Mouse (Mus musculus): ENCODE results near the gene Nelfb. TPM values are rescaled to one million over a fixed set of nuclear protein-coding genes. Genes with fewer than 3 reads are reported as not detected.

The Nelfb gene
- polyA plus RNA-seq (2012; rRNA removed) = 69.1 and 73.7 TPM in 2 replicates

GRCm38 (mm10) chr2:25211121-25211670 is at the start of gene Nelfb:
Gene Nelfb (minus strand): TSS chr2:25211489.

GRCm38 (mm10) chr2:25255284-25255779 is 44.0 kb upstream of the Nelfb start, which contains the start of gene Tmem203:
Gene Tmem203 (plus strand): TSS chr2:25255439.

DNA sequence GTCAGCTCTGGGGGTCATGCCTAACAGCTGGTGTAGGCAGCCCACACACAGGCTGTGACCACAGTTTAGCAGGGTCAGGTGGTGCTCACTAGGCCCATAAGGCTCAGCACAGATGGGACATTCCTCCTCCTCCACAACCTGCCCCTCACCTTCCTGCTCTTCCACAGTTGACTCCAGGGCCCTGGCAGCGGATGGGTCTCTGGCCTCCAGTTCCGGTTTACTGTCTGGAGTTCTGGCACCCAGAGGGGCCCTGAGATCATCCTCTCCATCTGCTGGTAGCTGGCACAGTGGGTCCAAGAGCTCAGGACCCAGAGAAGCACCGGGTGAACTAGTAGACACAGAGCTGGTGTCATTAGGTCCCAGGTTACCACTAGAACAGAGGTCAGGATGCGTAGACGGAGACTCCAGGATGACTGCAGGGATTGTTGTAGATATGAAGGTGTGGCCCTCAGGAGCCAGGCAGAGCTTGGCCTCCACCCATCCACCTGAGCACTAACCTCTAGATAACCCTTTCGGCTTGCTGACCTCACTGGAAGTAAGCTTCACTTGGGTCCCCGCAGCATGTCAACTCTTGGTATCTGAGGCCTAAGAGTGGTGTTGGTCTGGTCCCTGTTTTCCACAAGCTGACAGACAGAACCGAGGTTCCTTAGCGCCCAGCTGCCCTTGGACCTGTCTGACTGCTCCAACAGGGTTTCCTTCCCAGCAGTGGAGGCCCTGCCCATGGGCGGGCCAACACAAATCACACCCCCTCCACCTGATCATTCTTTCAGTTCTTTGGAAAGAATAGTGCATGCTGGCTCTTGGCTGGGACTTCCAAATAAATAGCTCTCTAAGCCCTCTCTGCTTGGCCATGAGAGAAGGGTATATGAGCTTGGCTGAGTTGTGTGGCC is 35.1 kb upstream of the Nelfb start, which contains the start of gene AL732309.1:
Gene AL732309.1 (minus strand): TSS at position 681 of the 890 bp plus-strand sequence.

DNA sequence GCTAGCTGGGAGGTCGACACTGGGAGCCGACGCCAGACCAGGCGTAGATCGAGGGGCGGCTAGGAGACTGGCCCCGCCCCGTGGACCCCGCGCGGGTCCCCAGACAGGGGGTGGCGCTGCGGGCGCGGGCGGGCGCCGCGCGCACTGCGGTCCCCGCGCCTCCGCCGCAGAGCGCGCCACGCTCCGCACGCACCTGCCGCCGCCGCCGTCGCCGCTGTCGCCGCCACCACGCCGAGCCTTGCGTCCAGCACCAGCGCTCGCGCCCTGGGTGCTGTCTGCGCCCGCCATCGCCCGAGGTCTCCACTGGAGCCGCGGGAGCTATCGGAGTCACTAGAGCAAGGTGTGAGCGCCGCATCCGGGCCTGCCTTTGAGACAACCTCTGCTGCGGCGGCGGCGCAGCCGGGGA is 30.8 kb upstream of the Nelfb start, which contains the start of the genes Rnf208 and Cysrt1:
Gene Rnf208 (plus strand): TSS at position 155 of the 406 bp plus-strand sequence.
Gene Cysrt1 (minus strand): TSS at position 352 of the 406 bp plus-strand sequence.

GRCm38 (mm10) chr2:25236614-25237013 is 25.3 kb upstream of the Nelfb start, which contains the start of gene Rnf224:
Gene Rnf224 (minus strand): TSS chr2:25236787.

DNA sequence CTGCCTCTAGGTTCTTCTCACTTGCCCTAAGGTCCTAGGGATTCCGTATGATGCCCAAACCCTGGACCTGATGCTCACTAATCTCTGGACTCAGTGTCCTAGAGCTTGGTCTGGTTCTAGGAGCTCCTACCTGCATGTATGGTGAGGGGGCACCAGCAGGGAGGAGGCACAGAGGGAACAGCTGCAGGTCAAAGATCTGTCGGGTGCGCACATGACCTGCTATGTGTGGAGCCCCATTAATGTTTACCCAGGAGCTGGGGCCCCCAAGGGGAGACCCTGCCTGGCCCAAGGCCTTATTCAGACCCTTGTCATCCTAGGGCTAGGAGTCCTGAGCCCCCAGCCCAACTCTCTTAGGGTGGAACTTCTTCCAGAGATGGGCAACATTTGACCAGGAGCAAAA is 22.8 kb upstream of the Nelfb start, which contains the start of gene Slc34a3:
Gene Slc34a3 (minus strand): TSS at position 315 of the 400 bp plus-strand sequence.

DNA sequence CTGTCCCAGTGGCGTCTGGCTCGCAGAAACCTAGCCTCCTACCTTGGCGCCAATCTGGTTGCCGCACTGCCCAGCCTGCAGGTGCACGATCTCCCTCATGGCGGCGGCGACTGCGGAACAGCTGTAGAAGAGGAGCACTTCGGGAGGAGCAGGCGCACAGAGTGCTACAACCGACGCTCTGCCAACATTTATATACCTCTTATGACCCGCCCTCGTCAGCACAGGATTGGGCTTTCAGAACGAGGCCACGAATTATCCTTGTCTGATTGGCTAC is 13.1 kb upstream of the Nelfb start, which contains the start of gene Tubb4b:
Gene Tubb4b (minus strand): TSS at position 211 of the 274 bp plus-strand sequence.

GRCm38 (mm10) chr2:25218445-25218844 is 7.2 kb upstream of the Nelfb start, which contains the start of gene Fam166a:
Gene Fam166a (plus strand): TSS chr2:25218745.

DNA sequence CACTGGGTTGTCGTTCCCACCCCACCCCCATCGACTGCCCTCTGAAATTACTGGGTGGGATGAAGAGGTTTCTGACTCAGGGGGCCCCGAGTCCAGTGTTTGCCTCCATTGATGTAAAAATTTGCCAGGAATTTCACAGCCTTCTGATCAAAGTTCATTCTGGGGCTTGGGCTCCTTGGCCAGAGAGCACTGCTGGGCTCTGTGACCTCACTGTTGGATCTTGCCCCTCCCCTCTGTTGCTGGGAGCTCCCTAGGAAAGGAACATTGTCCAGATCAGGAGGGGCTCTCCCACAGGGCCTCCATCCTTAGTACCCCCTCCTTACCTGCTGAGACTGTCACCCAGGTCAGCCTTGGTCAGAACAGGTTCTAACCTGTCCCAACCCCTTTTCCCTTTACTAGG is 3.2 kb upstream of the Nelfb start, which contains the start of gene Stpg3:
Gene Stpg3 (minus strand): TSS at position 194 of the 400 bp plus-strand sequence.

GRCm38 (mm10) chr2:25196172-25196954 is 14.9 kb downstream of the Nelfb start, which contains the start of gene Tor4a:
Gene Tor4a (minus strand): TSS chr2:25196886.

DNA sequence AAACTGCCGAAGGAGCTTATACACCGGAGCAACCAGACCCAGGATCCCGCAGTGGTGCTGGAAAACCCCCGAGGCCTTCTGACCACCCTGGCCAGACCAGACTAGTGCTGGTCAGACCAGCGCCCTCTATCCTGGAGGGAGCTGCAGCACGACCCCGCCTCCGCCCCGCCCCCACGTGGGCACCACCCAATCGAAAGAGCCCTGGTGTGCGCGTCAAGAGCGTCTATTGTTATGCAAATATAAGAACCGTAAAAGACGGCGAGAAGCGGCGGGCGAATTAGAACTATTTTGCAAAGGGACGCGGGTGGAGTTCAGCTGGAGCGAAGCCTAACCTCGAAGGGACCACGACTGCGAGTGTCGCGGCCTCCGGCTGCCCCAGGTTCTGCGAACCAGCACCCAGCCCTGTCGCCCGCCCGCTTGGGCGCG is 30.8 kb downstream of the Nelfb start, which contains the start of gene Nrarp:
Gene Nrarp (plus strand): TSS at position 281 of the 426 bp plus-strand sequence.

Other genes with a start within 250 kb of the Nelfb start
- 41.9 and 44.1 TPM in 2 replicates for gene Dph7, start 249.1 kb downstream of the Nelfb start, polyA plus RNA-seq (2012; rRNA removed)
- 98.6 and 112 TPM in 2 replicates for gene Mrpl41, start 236.4 kb downstream of the Nelfb start, polyA plus RNA-seq (2012; rRNA removed)
- 4.7 and 5.0 TPM in 2 replicates for gene Pnpla7, start 235.5 kb downstream of the Nelfb start, polyA plus RNA-seq (2012; rRNA removed)
- gene Nsmf, start 157.1 kb downstream of the Nelfb start, polyA plus RNA-seq (2012; rRNA removed) = 253 and 267 TPM in 2 replicates
- gene Entpd8, start 131.2 kb downstream of the Nelfb start, polyA plus RNA-seq (2012; rRNA removed) = 0.16 and 0.28 TPM in 2 replicates
- 0.07 TPM in 1 of 2 replicates, not detected in the other for gene Noxa1, start 116.3 kb downstream of the Nelfb start, polyA plus RNA-seq (2012; rRNA removed)
- gene Nrarp, start 30.7 kb downstream of the Nelfb start, polyA plus RNA-seq (2012; rRNA removed) = 26.0 and 28.6 TPM in 2 replicates
- 1.9 and 2.2 TPM in 2 replicates for gene Tor4a, start 14.6 kb downstream of the Nelfb start, polyA plus RNA-seq (2012; rRNA removed)
- 0.05 TPM in 1 of 2 replicates, not detected in the other for gene Stpg3, start 3.1 kb upstream of the Nelfb start, polyA plus RNA-seq (2012; rRNA removed)
- gene Fam166a, start 7.3 kb upstream of the Nelfb start, polyA plus RNA-seq (2012; rRNA removed) = 0.13 TPM in 2 replicates
- gene Tubb4b, start 13.2 kb upstream of the Nelfb start, polyA plus RNA-seq (2012; rRNA removed) = 424 and 435 TPM in 2 replicates
- 0.03 TPM in 1 of 2 replicates, not detected in the other for gene Slc34a3, start 22.9 kb upstream of the Nelfb start, polyA plus RNA-seq (2012; rRNA removed)
- 0.05 TPM in 1 of 2 replicates, not detected in the other for gene Rnf224, start 25.3 kb upstream of the Nelfb start, polyA plus RNA-seq (2012; rRNA removed)
- 126 and 144 TPM in 2 replicates for gene Rnf208, start 30.8 kb upstream of the Nelfb start, polyA plus RNA-seq (2012; rRNA removed)
- 0.37 and 3.0 TPM in 2 replicates for gene Cysrt1, start 31.0 kb upstream of the Nelfb start, polyA plus RNA-seq (2012; rRNA removed)
- gene AL732309.1, start 35.4 kb upstream of the Nelfb start, polyA plus RNA-seq (2012; rRNA removed) = 16.6 and 17.1 TPM in 2 replicates
- gene Tmem203, start 44.0 kb upstream of the Nelfb start, polyA plus RNA-seq (2012; rRNA removed) = 22.0 and 25.2 TPM in 2 replicates
- 6.2 and 6.9 TPM in 2 replicates for gene Tprn, start 51.1 kb upstream of the Nelfb start, polyA plus RNA-seq (2012; rRNA removed)
- 123 TPM in 2 replicates for gene Ssna1, start 60.9 kb upstream of the Nelfb start, polyA plus RNA-seq (2012; rRNA removed)
- 107 and 110 TPM in 2 replicates for gene Anapc2, start 61.0 kb upstream of the Nelfb start, polyA plus RNA-seq (2012; rRNA removed)
- not detected in 2 replicates for gene Tmem210, start 76.7 kb upstream of the Nelfb start, polyA plus RNA-seq (2012; rRNA removed)
- 0.05 TPM in 1 of 2 replicates, not detected in the other for gene Lrrc26, start 78.4 kb upstream of the Nelfb start, polyA plus RNA-seq (2012; rRNA removed)
- 60.3 and 61.9 TPM in 2 replicates for gene Grin1, start 107.7 kb upstream of the Nelfb start, polyA plus RNA-seq (2012; rRNA removed)
- gene Man1b1, start 120.8 kb upstream of the Nelfb start, polyA plus RNA-seq (2012; rRNA removed) = 24.1 and 24.3 TPM in 2 replicates
- gene Dpp7, start 144.9 kb upstream of the Nelfb start, polyA plus RNA-seq (2012; rRNA removed) = 40.8 and 43.8 TPM in 2 replicates
- gene Uap1l1, start 154.2 kb upstream of the Nelfb start, polyA plus RNA-seq (2012; rRNA removed) = 3.7 and 4.6 TPM in 2 replicates
- gene Sapcd2, start 160.8 kb upstream of the Nelfb start, polyA plus RNA-seq (2012; rRNA removed) = 16.3 and 17.1 TPM in 2 replicates
- 9.8 and 11.4 TPM in 2 replicates for gene Entpd2, start 184.4 kb upstream of the Nelfb start, polyA plus RNA-seq (2012; rRNA removed)
- gene Npdc1, start 187.9 kb upstream of the Nelfb start, polyA plus RNA-seq (2012; rRNA removed) = 549 and 616 TPM in 2 replicates
- gene Fut7, start 211.8 kb upstream of the Nelfb start, polyA plus RNA-seq (2012; rRNA removed) = 0.20 and 0.26 TPM in 2 replicates
- gene Abca2, start 217.2 kb upstream of the Nelfb start, polyA plus RNA-seq (2012; rRNA removed) = 42.3 and 48.1 TPM in 2 replicates
- 0.82 and 3.4 TPM in 2 replicates for gene Clic3, start 245.3 kb upstream of the Nelfb start, polyA plus RNA-seq (2012; rRNA removed)
- gene Paxx, start 249.6 kb upstream of the Nelfb start, polyA plus RNA-seq (2012; rRNA removed) = 155 and 156 TPM in 2 replicates